Mouse (Mus musculus): ENCODE measurements around the gene Mob4.
A peak's percentile ranks its signal among the peaks of the same experiment; 100 is the strongest.

Gene Mob4

GRCm38 (mm10) chr1:55161895-55162294, 30.9 kb downstream of the Mob4 start:
- Histone ChIP-seq H3K9me3 (ENCODE audit: low read length) (no peaks in the 10 kb centered on the region), H3K4me3 (replicated peaks; ENCODE audit: low read length) (no peak overlapping the region), H3K27me3 (ENCODE audit: insufficient read depth, low read length) (no peaks in the 10 kb centered on the region), H3K36me3 (ENCODE audit: insufficient read depth, low read length) (peaks cover 40% of the 10 kb centered on the region), H3K4me1 (replicated peaks; ENCODE audit: low read depth, low read length) (peaks cover 37% of the 10 kb centered on the region)
- TF ChIP-seq CTCF (conservative IDR thresholded peaks at IDR 0.05; ENCODE audit: low read length) (peak; percentile 95), NANOG (IDR thresholded peaks at IDR 0.05; ENCODE audit: borderline replicate concordance, low read length) (no peak), POU5F1 (IDR thresholded peaks at IDR 0.05; ENCODE audit: borderline replicate concordance, low read length) (no peak)

DNA sequence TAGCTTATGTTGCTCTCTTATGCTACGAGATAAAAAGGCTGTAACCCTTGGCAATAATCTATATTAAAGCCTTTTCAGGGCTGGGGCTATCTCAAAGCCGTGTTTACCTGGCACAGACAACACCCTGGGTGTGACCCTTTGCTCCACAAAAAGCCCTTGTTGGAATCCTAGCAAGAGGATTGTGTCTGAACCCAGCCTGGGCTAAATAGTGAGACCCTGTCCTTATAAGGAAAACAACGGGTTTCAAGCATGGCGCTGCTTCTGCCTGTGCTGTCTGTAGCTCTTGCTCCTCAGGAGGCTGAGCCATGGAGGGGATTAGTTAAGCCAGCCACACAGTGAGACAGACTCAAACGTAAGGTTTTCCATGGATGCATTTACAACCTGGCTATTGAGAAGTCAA, 31.8 kb downstream of the Mob4 start:
- Histone ChIP-seq H3K4me3 (replicated peaks; ENCODE audit: low read length) (no peak overlapping the region), H3K36me3 (ENCODE audit: insufficient read depth, low read length) (peaks cover 31% of the 10 kb centered on the region), H3K27me3 (ENCODE audit: insufficient read depth, low read length) (no peaks in the 10 kb centered on the region), H3K9me3 (ENCODE audit: low read length) (no peaks in the 10 kb centered on the region), H3K4me1 (replicated peaks; ENCODE audit: low read depth, low read length) (peaks cover 37% of the 10 kb centered on the region)
- TF ChIP-seq POU5F1 (IDR thresholded peaks at IDR 0.05; ENCODE audit: borderline replicate concordance, low read length): no peak
- TF ChIP-seq CTCF (conservative IDR thresholded peaks at IDR 0.05; ENCODE audit: low read length): no peak
- TF ChIP-seq NANOG (IDR thresholded peaks at IDR 0.05; ENCODE audit: borderline replicate concordance, low read length): no peak

DNA sequence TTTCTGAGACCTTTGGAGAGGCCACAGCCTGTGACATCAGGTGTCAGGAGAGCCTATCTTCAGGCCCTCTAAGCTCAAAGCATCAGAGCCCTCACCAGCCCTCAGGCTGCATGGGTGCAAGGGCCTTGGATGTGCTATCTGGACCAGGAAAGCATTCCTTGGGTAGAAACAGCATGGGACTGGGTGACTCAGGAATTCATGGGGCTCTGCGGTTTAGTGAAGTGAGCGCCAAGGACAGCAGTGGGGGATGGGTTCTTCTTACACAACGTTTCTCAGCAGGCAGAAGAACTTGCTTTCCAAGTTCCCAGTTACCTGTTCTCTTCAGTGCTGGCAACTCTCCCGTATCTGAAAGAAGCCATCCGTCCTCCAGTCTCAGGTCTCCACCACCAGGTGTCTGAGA, 33.0 kb downstream of the Mob4 start:
- 0 out of 2 replicates have a peak overlapping the region, but pooled peaks have one; percentile 1 for H3K4me3 ChIP-seq (replicated peaks; ENCODE audit: low read length)
- H3K36me3 ChIP-seq (ENCODE audit: insufficient read depth, low read length): peaks cover 19% of the 10 kb centered on the region; the same call in 1 of the 2 replicates
- 0 out of 2 replicates have a peak, but pooled peaks cover 1% of the 10 kb centered on the region for H3K9me3 ChIP-seq (ENCODE audit: low read length)
- peaks cover 37% of the 10 kb centered on the region for H3K4me1 ChIP-seq (replicated peaks; ENCODE audit: low read depth, low read length)
- no peaks in the 10 kb centered on the region for H3K27me3 ChIP-seq (ENCODE audit: insufficient read depth, low read length)
- TF ChIP-seq CTCF (conservative IDR thresholded peaks at IDR 0.05; ENCODE audit: low read length) (no peak), NANOG (IDR thresholded peaks at IDR 0.05; ENCODE audit: borderline replicate concordance, low read length) (no peak), POU5F1 (IDR thresholded peaks at IDR 0.05; ENCODE audit: borderline replicate concordance, low read length) (no peak)

GRCm38 (mm10) chr1:55167560-55167959, 36.5 kb downstream of the Mob4 start:
- TF ChIP-seq CTCF (conservative IDR thresholded peaks at IDR 0.05; ENCODE audit: low read length): no peak
- no peak for TF ChIP-seq POU5F1 (IDR thresholded peaks at IDR 0.05; ENCODE audit: borderline replicate concordance, low read length)
- TF ChIP-seq NANOG (IDR thresholded peaks at IDR 0.05; ENCODE audit: borderline replicate concordance, low read length): no peak

DNA sequence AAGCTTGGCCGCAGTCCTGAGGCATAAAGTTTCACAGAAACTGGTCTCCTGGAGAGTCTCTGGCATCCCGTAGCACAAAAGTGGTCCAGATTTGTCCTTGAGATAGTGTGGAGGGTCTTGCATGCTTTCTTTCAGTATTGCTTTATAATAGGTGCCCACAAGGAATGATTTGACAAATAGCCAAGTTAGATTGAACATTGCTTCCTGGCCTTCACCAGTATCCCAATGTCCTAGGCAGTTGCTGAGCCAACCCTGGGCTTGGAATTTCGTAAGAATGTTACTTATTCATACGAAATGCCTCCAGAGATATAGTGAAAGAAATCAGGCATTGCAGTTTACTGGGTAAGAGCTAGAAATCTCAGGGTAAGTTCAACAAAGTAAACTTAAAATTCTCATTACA, 37.6 kb downstream of the Mob4 start:
- H3K27me3 ChIP-seq (ENCODE audit: insufficient read depth, low read length): no peaks in the 10 kb centered on the region
- TF ChIP-seq CTCF (conservative IDR thresholded peaks at IDR 0.05; ENCODE audit: low read length): no peak
- no peak for TF ChIP-seq NANOG (IDR thresholded peaks at IDR 0.05; ENCODE audit: borderline replicate concordance, low read length)
- TF ChIP-seq POU5F1 (IDR thresholded peaks at IDR 0.05; ENCODE audit: borderline replicate concordance, low read length): no peak

More at GRCm38 (mm10) chr1:55167560-55167959, 36.5 kb downstream of the Mob4 start:
- Histone ChIP-seq H3K4me1 (replicated peaks; ENCODE audit: low read depth, low read length) (peaks cover 36% of the 10 kb centered on the region), H3K4me3 (replicated peaks; ENCODE audit: low read length) (no peak overlapping the region), H3K9me3 (ENCODE audit: low read length) (0 out of 2 replicates have a peak, but pooled peaks cover 6% of the 10 kb centered on the region), H3K36me3 (ENCODE audit: insufficient read depth, low read length) (no peaks in the 10 kb centered on the region), H3K27me3 (ENCODE audit: insufficient read depth, low read length) (no peaks in the 10 kb centered on the region)

DNA sequence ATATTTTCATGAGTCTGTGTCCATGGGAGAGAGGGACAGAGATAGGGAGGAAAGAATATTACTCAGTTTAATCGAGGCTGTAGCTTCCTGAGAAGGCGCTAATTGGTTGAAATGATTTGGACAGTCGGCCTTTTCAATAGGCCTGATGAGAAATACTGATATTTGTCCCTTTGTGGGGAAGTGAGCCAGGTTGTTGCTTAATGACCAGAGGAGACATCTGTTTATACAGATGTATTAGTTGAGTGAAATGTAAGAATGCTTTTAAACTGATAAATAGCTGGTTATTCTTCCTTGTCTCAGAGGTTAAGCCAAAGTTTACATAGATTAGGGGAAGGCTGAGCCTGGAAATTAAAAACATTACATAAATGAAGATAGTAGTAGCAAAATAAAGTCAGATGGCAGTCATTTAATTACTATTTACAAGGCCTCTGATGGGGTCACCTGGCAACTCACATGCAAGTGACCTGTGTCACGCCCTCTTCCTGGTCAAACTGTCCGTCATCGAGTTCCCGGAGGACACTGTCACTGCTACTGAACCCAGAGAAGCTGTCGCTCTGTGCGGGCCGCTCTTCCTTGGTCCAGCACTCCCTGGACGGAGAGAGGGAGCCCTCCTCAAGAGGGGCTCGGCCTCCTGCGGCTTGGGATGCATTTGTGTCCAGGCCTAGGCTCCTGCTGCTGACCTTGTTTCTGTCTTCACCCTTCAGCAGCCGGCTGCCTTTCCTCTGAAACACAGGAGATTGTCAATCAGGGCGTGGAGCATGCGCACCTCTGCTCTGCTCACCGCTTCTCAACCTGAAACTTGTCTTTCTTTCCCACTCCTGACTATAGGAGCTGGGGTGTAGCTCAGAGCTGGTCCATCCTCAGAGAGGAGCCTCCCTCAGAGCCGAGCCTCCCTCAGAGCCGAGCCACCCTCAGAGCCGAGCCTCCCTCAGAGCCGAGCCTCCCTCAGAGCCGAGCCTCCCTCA, 40.6 kb downstream of the Mob4 start:
- TF ChIP-seq NANOG (IDR thresholded peaks at IDR 0.05; ENCODE audit: borderline replicate concordance, low read length) (no peak), CTCF (conservative IDR thresholded peaks at IDR 0.05; ENCODE audit: low read length) (no peak), POU5F1 (IDR thresholded peaks at IDR 0.05; ENCODE audit: borderline replicate concordance, low read length) (no peak)
- peaks cover 12% of the 10 kb centered on the region for H3K4me1 ChIP-seq (replicated peaks; ENCODE audit: low read depth, low read length)
- H3K4me3 ChIP-seq (replicated peaks; ENCODE audit: low read length): peak overlapping the region; percentile 60
- no peaks in the 10 kb centered on the region for H3K36me3 ChIP-seq (ENCODE audit: insufficient read depth, low read length)
- no peaks in the 10 kb centered on the region for H3K27me3 ChIP-seq (ENCODE audit: insufficient read depth, low read length)
- peaks cover 10% of the 10 kb centered on the region; the same call in 1 of the 2 replicates for H3K9me3 ChIP-seq (ENCODE audit: low read length)

More for the DNA sequence above, 37.6 kb downstream of the Mob4 start:
- no peak overlapping the region for H3K4me3 ChIP-seq (replicated peaks; ENCODE audit: low read length)
- peaks cover 10% of the 10 kb centered on the region; the same call in 1 of the 2 replicates for H3K9me3 ChIP-seq (ENCODE audit: low read length)
- peaks cover 26% of the 10 kb centered on the region for H3K4me1 ChIP-seq (replicated peaks; ENCODE audit: low read depth, low read length)
- no peaks in the 10 kb centered on the region for H3K36me3 ChIP-seq (ENCODE audit: insufficient read depth, low read length)

DNA sequence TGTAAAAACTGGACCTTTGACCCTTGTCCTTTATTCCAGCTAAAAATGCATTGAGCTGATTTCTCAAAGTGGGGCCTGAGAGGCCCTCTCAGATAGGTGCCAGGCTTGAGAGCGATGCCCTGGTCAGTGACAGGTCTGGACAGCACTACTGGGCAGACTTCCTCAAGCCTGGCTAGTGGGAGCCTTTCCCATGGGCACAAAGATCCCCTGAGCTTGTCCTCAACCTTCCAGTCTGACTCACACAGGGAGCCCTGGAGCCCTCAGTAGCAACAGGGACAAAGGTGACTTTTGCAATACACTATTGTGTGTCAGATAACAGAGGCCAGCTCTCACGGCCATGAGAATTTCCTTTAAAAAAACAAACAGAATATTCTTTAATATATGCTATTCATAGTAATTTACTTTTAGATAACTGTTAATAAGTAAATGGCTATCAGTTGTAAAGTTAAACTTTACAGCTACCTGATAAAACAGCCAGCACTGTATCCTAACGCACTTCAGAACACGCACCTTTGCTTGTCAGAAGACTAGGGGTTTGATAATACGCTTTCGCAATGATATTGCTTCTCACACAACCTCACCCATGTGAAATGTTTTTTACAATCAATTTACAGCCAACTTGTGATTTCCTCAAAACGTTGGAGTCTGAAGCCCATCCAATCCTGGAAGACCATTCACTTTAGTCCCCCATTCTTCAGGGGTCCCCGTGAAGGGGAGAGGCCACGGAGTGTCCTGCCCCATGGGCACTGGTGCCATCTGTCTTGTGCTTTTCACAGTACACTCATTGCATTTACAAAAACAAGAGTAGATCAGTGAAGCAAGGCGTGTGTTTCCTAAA, 42.9 kb downstream of the Mob4 start:
- peaks cover 10% of the 10 kb centered on the region; the same call in 1 of the 2 replicates for H3K9me3 ChIP-seq (ENCODE audit: low read length)
- peaks cover 25% of the 10 kb centered on the region for H3K4me1 ChIP-seq (replicated peaks; ENCODE audit: low read depth, low read length)
- no peaks in the 10 kb centered on the region for H3K27me3 ChIP-seq (ENCODE audit: insufficient read depth, low read length)
- H3K4me3 ChIP-seq (replicated peaks; ENCODE audit: low read length): no peak overlapping the region
- no peaks in the 10 kb centered on the region for H3K36me3 ChIP-seq (ENCODE audit: insufficient read depth, low read length)
- TF ChIP-seq POU5F1 (IDR thresholded peaks at IDR 0.05; ENCODE audit: borderline replicate concordance, low read length) (no peak), NANOG (IDR thresholded peaks at IDR 0.05; ENCODE audit: borderline replicate concordance, low read length) (no peak), CTCF (conservative IDR thresholded peaks at IDR 0.05; ENCODE audit: low read length) (no peak)

Data from E14TG2a.4 (cell line).